Mouse (Mus musculus): ENCODE measurements around the gene Gpr68.

- no peak for TF ChIP-seq CTCF (IDR thresholded peaks at IDR 0.05; ENCODE audit: control insufficient read depth, insufficient read depth, low read length)
- no peak for TF ChIP-seq POLR2A (IDR thresholded peaks at IDR 0.05; ENCODE audit: borderline replicate concordance, control insufficient read depth, low read depth, low read length)
These were observed 35.1 kb upstream of the Gpr68 start for GRCm38 (mm10) chr12:100943146-100943545.

Measured in bone marrow, adult 2 months (tissue).